Mouse (Mus musculus): ENCODE results near the gene Morf4l1. TPM values are rescaled to one million over a fixed set of nuclear protein-coding genes. Genes with fewer than 3 reads are reported as not detected.

Gene Morf4l1
- total RNA-seq (2021) = 100 to 1,000 TPM; 459 to 474 TPM
- long read RNA-seq, experiment 1, transcript Morf4l1-202 (12 exons, 1,824 nt) = major isoform, 265 of 444 reads
- long read RNA-seq, experiment 1, transcript Morf4l1-201 (13 exons, 1,882 nt) = minor isoform, 49 of 444 reads
- long read RNA-seq, experiment 1, partial matches to known transcripts = 103 of 444 reads
- long read RNA-seq, experiment 1, other reads (novel, unspliced or antisense) = 27 of 444 reads
- long read RNA-seq, experiment 2, transcript Morf4l1-201 (13 exons, 1,882 nt) = minor isoform, 41 of 328 reads
- long read RNA-seq, experiment 2, transcript Morf4l1-202 (12 exons, 1,824 nt) = major isoform, 207 of 328 reads
- long read RNA-seq, experiment 2, partial matches to known transcripts = 59 of 328 reads
- long read RNA-seq, experiment 2, other reads (novel, unspliced or antisense) = 21 of 328 reads

- DNase-seq (ENCODE audit: low spot score in 2 of 2) = peak; percentile 96 to 98
Observed at GRCm38 (mm10) chr9:90114567-90115307, at the start of gene Morf4l1. TSS of gene Morf4l1 (minus strand) at chr9:90114774.

- DNase-seq (ENCODE audit: low spot score in 2 of 2) = no peak
Observed at GRCm38 (mm10) chr9:90163749-90164095, 49.1 kb upstream of the Morf4l1 start.

DNA sequence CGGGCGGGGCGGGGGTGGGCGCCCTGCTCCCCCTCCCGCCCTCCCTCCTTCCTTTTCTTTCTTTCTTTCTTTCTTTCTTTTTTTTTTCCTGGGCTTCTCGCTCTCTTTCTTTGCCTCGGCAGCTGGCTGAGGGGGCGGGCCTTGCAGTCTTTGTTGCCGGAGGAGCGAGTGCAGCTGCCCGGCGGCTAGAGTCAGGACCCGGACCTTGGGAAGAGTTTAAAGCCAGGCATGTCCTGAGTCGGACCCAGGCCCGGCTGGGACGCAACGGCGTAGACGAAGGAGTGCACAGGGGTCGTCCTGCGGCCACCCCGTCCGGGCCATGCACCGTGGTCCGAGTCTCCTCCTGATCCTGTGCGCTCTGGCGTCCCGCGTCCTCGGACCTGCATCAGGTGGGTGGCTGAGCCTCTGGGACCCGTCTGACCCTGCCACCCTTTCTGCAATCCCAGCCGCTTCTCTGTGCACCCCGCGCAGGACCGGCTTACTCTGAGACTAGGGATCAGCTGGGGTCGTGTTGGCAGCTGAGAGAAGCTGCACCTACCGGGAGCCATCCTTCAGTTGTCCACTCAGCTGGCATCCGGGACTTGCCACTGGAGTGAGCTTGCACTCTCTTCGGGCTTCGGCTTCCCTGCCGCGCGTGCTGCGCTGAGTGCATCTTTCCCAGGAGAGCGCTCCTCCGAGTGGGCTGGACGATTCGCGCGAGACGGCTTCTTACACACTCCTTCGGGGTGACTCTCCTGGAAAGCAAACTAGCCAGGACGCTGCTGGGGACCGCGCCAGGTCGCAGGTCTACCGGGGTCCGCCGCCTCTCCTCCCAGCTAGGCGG lies 48.6 kb upstream of the Morf4l1 start, which contains the start of gene Adamts7:
Gene Adamts7 (plus strand): TSS at position 144 of the 823 bp plus-strand sequence.
- DNase-seq (ENCODE audit: low spot score in 2 of 2) = peak; percentile 27 to 40

- no peak for DNase-seq (ENCODE audit: low spot score in 2 of 2)
Observed at GRCm38 (mm10) chr9:90162243-90162925, 47.8 kb upstream of the Morf4l1 start.

DNA sequence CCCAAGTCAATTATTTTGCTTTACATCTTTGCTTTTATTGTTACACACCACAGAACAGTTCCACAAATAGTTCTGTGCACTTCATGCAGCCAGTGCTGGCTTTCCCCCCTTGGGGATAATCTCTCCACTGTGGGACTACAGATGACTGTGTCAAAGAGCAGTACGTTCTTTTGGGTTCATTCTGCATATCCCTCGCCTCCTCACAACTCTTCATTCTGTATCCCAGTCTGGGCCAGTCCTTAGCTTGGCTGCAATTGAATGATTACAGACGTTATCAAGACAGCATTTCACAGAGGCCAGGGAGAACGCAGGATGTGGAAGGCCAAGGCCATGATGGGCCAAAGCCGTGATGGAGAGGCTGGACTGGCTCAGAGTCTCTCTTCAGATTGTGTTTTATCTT lies 32.3 kb upstream of the Morf4l1 start:
- no peak for DNase-seq (ENCODE audit: low spot score in 2 of 2)

DNA sequence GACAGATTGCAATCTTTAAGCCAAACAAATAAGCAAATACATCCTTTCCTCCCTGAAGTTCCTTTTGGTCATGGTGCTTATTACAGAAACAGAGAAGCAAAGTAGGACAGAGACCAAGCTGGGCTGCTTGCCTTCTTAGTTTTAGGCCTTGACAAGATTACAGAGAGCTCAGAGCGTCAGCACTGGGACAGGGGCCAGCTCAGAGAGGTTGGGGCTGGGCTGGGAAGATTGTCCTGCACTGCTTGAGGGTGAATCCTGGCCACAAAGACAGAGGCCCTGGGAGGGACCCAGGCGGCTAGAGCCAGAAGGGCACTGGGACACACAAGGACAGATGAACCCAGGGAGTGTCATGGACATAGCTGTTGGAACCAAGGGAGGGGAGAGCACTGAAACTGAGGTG lies 31.2 kb upstream of the Morf4l1 start:
- no peak for DNase-seq (ENCODE audit: low spot score in 2 of 2)

- no peak for DNase-seq (ENCODE audit: low spot score in 2 of 2)
Observed at GRCm38 (mm10) chr9:90136678-90136965, 22.0 kb upstream of the Morf4l1 start.

DNA sequence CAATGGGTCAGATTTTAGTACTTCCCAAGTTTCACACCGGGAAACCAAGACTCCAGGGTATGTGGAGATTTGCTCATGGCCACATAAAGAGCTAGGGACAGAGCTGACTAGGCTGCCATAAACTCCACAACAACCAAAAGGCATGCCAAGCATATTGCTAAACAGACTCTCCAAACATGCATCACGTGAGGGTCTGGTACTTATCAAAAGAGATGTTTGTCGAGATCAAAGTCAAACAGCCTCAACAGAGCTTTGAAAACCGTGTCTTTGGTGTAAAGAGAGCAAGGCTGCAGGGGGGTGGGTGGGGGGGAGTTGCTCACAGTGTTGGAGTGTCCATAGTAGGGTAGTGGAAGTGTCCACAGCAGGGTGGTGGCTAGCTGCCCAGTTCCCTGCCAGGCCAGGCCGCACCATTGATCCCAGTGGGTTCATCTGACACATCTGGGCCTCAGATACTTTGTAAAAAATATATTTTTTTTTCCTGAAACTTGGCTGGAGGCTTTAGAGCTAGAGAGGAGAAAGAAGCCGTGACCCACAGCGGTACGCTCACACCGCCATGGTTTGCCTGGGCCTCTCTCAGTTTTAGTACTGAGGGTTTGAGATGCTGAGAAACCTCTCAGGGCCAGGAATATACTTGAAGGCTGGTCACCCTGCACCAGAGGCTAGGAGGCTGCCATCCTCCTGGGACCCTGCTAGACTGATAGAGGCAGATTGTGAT lies 21.5 kb upstream of the Morf4l1 start:
- DNase-seq (ENCODE audit: low spot score in 2 of 2) = no peak

- DNase-seq (ENCODE audit: low spot score in 2 of 2) = no peak
Observed at GRCm38 (mm10) chr9:90135466-90135865, 20.9 kb upstream of the Morf4l1 start.

DNA sequence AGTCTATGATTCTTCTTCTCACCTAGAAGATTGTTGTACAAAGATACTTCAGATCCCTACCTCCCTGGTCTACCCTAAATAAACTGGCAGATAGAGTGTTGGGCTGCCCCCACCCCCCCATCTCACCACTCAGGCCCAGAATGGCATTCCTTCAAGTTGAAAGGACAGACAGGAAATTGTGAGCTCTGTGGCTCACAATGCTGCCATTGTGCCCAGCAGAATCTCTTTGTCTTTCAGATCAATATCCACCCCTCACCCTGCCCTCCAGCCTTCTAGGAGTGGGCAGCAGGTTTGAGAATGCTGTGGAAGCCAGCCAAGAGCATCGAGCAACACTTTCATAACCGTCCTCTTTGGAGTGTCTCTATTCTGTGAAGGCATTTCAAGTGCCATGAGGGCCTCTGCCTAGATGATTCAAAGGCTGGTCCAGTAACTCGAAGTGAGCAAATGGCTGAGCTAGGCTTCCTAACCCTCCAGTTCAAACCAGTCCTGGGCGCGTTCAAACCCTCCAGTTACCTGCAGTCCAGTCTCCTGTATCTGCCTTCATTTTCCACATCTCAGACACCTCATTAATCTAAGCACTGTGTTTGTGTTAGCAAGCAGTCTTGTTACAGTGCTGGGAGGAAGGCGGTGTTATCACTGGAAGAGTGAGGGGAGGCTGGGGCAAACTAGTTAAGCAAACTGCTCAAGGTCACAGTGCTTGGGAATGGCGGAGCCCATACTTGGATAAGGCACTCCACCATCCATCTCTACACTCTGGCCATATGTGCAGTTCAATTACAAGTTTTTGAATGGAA lies 19.2 kb upstream of the Morf4l1 start:
- no peak for DNase-seq (ENCODE audit: low spot score in 2 of 2)

DNA sequence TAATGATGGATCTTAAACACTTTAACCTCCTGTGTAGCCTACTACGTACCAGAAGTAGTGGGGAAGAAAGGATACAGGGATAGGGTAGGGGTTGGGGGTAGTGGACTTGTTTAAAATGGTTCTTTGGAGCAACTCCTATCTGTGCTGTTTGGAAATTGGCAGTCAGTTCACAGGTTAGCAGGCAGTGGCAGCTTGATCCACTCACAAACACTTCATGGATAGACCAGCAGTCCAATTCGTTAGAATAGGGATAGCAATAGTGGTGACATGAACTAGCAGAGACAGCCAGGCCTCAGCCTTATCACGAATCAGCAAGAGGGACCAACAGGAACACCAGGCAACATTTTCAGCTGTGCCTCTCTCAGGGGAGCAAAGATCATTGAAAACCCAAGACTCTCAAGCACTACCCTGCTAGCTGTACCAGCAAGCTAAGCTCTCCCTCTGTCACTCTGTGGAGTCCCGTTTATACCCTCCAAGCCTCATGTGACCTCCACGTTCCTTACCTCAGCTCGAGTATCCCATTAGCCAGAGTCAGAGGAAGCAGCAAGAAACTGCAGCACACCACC lies 14.1 kb upstream of the Morf4l1 start:
- DNase-seq (ENCODE audit: low spot score in 2 of 2) = no peak

DNA sequence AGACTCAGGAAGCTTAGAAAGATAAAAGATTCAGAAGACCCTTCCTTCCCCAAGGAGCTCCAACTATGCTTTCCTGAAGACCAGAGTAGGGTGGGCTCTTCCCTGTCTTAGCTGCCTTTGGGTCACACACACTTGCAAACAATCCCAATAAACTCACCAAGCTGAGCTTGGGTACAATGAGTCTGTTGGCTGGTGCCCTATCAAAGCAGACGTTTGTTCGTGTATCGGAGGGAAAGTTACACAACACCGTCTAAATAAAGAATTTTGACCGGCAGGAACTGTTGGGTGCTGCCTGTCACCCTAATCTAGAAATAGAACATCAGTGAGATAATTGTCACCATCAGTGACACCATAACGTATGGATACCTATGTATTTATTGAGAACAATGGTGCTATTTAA lies 12.6 kb upstream of the Morf4l1 start:
- no peak for DNase-seq (ENCODE audit: low spot score in 2 of 2)

- DNase-seq (ENCODE audit: low spot score in 2 of 2) = peak; percentile 77 to 79
Observed at GRCm38 (mm10) chr9:90126260-90127010, 11.9 kb upstream of the Morf4l1 start.

DNA sequence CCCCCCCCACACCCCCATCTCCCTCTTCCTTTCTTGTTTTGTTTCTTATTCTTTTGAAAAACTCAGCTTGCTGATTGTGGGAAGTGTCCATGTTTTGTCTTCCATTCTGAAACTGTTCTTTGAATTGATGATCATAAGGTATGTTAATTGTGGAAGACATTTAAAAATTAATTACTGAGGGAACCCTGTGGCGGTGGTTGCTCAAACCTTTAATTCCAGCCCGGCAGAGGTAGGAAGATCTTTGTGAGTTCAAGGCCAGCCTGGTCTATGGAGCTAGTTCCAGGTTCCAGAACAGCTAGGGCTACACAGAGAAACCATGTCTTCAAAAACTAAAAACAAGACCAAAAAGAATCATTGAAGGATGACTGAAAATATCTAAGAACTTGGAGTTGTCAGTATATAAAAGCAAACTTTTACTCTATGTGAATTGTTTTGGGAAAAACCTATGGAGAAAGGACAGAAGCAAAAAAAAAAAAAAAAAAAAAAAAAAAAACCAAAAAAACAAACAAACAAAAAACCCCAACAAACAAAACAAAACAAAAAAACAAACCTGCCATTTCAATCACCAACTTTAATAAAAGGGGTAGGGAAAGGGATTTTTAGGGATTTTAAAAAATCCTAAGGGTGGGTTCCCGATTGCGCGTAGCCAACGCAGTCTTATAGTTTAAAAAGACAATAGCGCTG lies 11.0 kb upstream of the Morf4l1 start:
- no peak for DNase-seq (ENCODE audit: low spot score in 2 of 2)

DNA sequence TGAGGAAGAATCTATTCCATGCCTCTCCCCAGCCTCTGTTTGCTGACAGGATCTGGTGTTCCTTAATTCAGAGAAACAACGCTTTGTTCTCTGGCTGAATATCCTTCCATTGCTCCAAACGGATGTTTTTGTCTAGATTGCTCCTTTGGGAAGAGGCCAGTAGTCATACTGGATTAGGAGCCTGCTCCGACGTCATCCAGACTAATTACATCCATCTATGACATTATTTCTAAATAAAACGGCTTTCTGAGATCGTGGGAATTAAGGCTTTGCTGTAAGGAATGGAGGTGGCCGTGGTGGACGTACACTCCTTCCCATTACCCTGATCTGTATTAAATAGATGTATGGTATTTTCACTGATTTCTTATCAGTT lies 10.3 kb upstream of the Morf4l1 start:
- no peak for DNase-seq (ENCODE audit: low spot score in 2 of 2)

GRCm38 (mm10) chr9:90124156-90124872 lies 9.7 kb upstream of the Morf4l1 start:
- no peak for DNase-seq (ENCODE audit: low spot score in 2 of 2)

DNA sequence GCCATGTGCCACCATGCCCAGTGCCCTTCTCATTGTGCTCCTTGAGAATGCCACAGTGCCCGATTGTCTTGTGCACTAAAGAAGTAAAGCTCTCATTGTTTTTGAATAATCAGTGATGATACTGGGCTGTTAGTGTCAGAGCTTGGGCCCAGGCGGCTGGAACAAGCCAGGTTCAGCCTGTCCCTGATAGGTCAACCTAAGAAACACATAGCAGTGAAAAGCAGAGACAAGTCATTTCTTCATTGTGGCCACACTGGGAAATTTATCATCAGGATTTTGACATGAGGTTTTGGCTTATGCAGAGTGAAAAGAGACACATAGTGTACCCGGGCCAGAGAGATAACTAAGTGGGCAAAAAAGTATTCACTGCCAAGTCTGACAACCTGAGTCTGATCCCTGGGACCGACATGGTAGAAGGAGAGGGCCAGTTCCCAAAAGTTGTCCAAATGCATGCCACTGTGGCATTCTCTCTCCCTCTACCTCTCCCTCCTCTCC lies 7.7 kb upstream of the Morf4l1 start:
- no peak for DNase-seq (ENCODE audit: low spot score in 2 of 2)

Measured in left cerebral cortex, adult 18-20 months (tissue).